Mouse (Mus musculus) ES-Bruce4 (cell line): ENCODE measurements at regions not wholly inside any gene's neighbourhood (a gene's known extent, or its start where the extent isn't known, plus 50 kb on each side); places are given as distances from the start of the nearest gene placed in this dataset.
A peak's percentile ranks its signal among the peaks of the same experiment; 100 is the strongest.
"Not testable (repeated sequence)": the region's sequence is repeated elsewhere in the genome, so short reads cannot be mapped to it uniquely, and the experiment has no call there.

Source experiments
- H3K27ac ChIP-seq: 2 replicates; pipeline ENCODE4 v1.5.1; 2012; ENCODE audit warnings: low read length, inconsistent platforms; ENCODE audit not compliant: insufficient read depth
- H3K27me3 ChIP-seq: 2 replicates; pipeline ENCODE4 v1.6.1; 2012; ENCODE audit warnings: mild to moderate bottlenecking, low read length, inconsistent platforms; ENCODE audit not compliant: control insufficient read depth, poor library complexity, insufficient read depth, severe bottlenecking
- H3K36me3 ChIP-seq: 2 replicates; pipeline ENCODE4 v1.6.1; 2012; ENCODE audit warnings: inconsistent platforms, mild to moderate bottlenecking, low read length, moderate library complexity; ENCODE audit not compliant: control insufficient read depth, poor library complexity, insufficient read depth, severe bottlenecking
- H3K4me1 ChIP-seq: one replicate; pipeline ENCODE4 v1.8.1; 2011; ENCODE audit warnings: low read length; ENCODE audit not compliant: control insufficient read depth, insufficient read depth
- H3K4me3 ChIP-seq: 2 replicates; pipeline ENCODE4 v1.5.1; 2011; ENCODE audit warnings: low read depth, mild to moderate bottlenecking, low read length
- H3K9ac ChIP-seq: 2 replicates; pipeline ENCODE4 v1.6.1; 2012; ENCODE audit warnings: low read depth, mild to moderate bottlenecking, inconsistent platforms; ENCODE audit not compliant: poor library complexity, severe bottlenecking
- H3K9me3 ChIP-seq: replicated peaks from 2 replicates; pipeline ENCODE4 v1.6.1; 2012; ENCODE audit warnings: mild to moderate bottlenecking, low read length, inconsistent platforms; ENCODE audit not compliant: control insufficient read depth, poor library complexity, insufficient read depth, severe bottlenecking
- CTCF ChIP-seq: IDR thresholded peaks from one replicate; pipeline ENCODE4 v1.8.1; 2011; ENCODE audit warnings: low read depth, low read length
- EP300 ChIP-seq: IDR thresholded peaks from 2 replicates; pipeline ENCODE4 v1.6.1; 2011; ENCODE audit warnings: low read depth, low read length; ENCODE audit not compliant: insufficient read depth
- POLR2A ChIP-seq: IDR thresholded peaks from one replicate; pipeline ENCODE4 v1.8.1; 2011; ENCODE audit warnings: low read length; ENCODE audit not compliant: insufficient read depth

GRCm38 (mm10) chr17:81270235-81270634 is 171.3 kb upstream of the Gm11096 start:
- Histone ChIP-seq H3K27me3 (no peaks in the 10 kb centered on the region), H3K27ac (no peak overlapping the region)
- TF ChIP-seq POLR2A (no peak), CTCF (no peak), EP300 (no peak)

GRCm38 (mm10) chr17:81261957-81262356 is 179.6 kb upstream of the Gm11096 start:
- no peaks in the 10 kb centered on the region for H3K36me3 ChIP-seq
- no peak for TF ChIP-seq CTCF
- TF ChIP-seq EP300: no peak
- TF ChIP-seq POLR2A: no peak
- no peaks in the 10 kb centered on the region for H3K4me1 ChIP-seq
- no peak overlapping the region for H3K27ac ChIP-seq
- H3K9ac ChIP-seq: no peak overlapping the region
- H3K27me3 ChIP-seq: no peaks in the 10 kb centered on the region
- no peak overlapping the region for H3K4me3 ChIP-seq
- no peaks in the 10 kb centered on the region for H3K9me3 ChIP-seq

More at GRCm38 (mm10) chr17:81270235-81270634, 171.3 kb upstream of the Gm11096 start:
- Histone ChIP-seq H3K36me3 (no peaks in the 10 kb centered on the region), H3K4me3 (no peak overlapping the region), H3K9me3 (no peaks in the 10 kb centered on the region), H3K4me1 (no peaks in the 10 kb centered on the region), H3K9ac (no peak overlapping the region)

GRCm38 (mm10) chr17:81260036-81260435 is 181.5 kb upstream of the Gm11096 start:
- Histone ChIP-seq H3K9me3 (peaks cover 8% of the 10 kb centered on the region; the same call in 1 of the 2 replicates), H3K27ac (no peak overlapping the region), H3K36me3 (no peaks in the 10 kb centered on the region), H3K4me3 (no peak overlapping the region), H3K4me1 (no peaks in the 10 kb centered on the region), H3K27me3 (no peaks in the 10 kb centered on the region), H3K9ac (no peak overlapping the region)
- no peak for TF ChIP-seq EP300
- TF ChIP-seq CTCF: no peak
- TF ChIP-seq POLR2A: no peak

- Histone ChIP-seq H3K9me3 (peaks cover 8% of the 10 kb centered on the region; the same call in 1 of the 2 replicates), H3K9ac (no peak overlapping the region), H3K27ac (peak overlapping the region; percentile 56), H3K4me3 (no peak overlapping the region), H3K27me3 (no peaks in the 10 kb centered on the region), H3K36me3 (no peaks in the 10 kb centered on the region), H3K4me1 (no peaks in the 10 kb centered on the region)
- TF ChIP-seq POLR2A (no peak), EP300 (no peak), CTCF (no peak)
These were observed 185.5 kb upstream of the Gm11096 start for GRCm38 (mm10) chr17:81256106-81256505.

- Histone ChIP-seq H3K27me3 (no peaks in the 10 kb centered on the region), H3K4me3 (no peak overlapping the region), H3K4me1 (no peaks in the 10 kb centered on the region), H3K9ac (no peak overlapping the region), H3K27ac (no peak overlapping the region), H3K36me3 (no peaks in the 10 kb centered on the region), H3K9me3 (no peaks in the 10 kb centered on the region; the same call in 1 of the 2 replicates)
- TF ChIP-seq POLR2A (no peak), EP300 (no peak), CTCF (no peak)
These were observed 185.9 kb upstream of the Thumpd2 start for GRCm38 (mm10) chr17:81250748-81251147.

- no peaks in the 10 kb centered on the region for H3K36me3 ChIP-seq
- no peak overlapping the region for H3K4me3 ChIP-seq
- no peak overlapping the region for H3K27ac ChIP-seq
- no peak overlapping the region for H3K9ac ChIP-seq
- H3K9me3 ChIP-seq: no peaks in the 10 kb centered on the region
- H3K4me1 ChIP-seq: no peaks in the 10 kb centered on the region
- no peak for TF ChIP-seq CTCF
- H3K27me3 ChIP-seq: no peaks in the 10 kb centered on the region
These were observed 181.3 kb upstream of the Thumpd2 start for GRCm38 (mm10) chr17:81246156-81246555.

- peaks cover 15% of the 10 kb centered on the region for H3K9me3 ChIP-seq
- not testable (repeated sequence) for H3K36me3 ChIP-seq, H3K4me1 ChIP-seq, H3K27me3 ChIP-seq, H3K27ac ChIP-seq, H3K9ac ChIP-seq, H3K4me3 ChIP-seq
These were observed 166.9 kb upstream of the Thumpd2 start for GRCm38 (mm10) chr17:81231771-81232170.
